Comparison of ENCODE assay signal across 25 mouse cellular contexts in genomic region chr2:30309351-30309750, GRCm38 (mm10). TPM values are rescaled to one million over a fixed set of nuclear protein-coding genes. Genes with fewer than 3 reads are reported as not detected.
DNase-seq lines count a peak whose midpoint lies in the region; ATAC-seq and TF ChIP-seq lines count a peak whose summit lies in the region.
"Had no signal": no experiment of that assay in that cellular context is flagged by ENCODE, and none has a peak within 500 bp of the region (broad histone marks: within the 10 kb centered on the region; RNA-seq: fewer than 3 reads in every experiment).

No protein-coding gene starts in this region.

- 46% methylated on average over 3 of the region's 3 CpGs for WGBS in liver, embryonic 13.5 days (ENCODE audit: insufficient replicate concordance)
- 60% methylated on average over 3 of the region's 3 CpGs for WGBS in liver, embryonic 11.5 days
- 32% methylated on average over 3 of the region's 3 CpGs for WGBS in liver, embryonic 14.5 days (ENCODE audit: insufficient replicate concordance)

- H3K36me3 ChIP-seq in liver, embryonic 13.5 days = peaks cover 96% of the 10 kb centered on the region
- H3K36me3 ChIP-seq in liver, embryonic 11.5 days (ENCODE audit: control insufficient read depth, insufficient read depth, low read length) = peaks cover 70% of the 10 kb centered on the region
- H3K36me3 ChIP-seq in liver, embryonic 14.5 days (replicated peaks; ENCODE audit: control insufficient read depth, insufficient read depth, low read depth) = peaks cover 81% of the 10 kb centered on the region

- ATAC-seq in liver, embryonic 13.5 days (ENCODE audit: low read depth) = peak; percentile 36
- ATAC-seq in liver, embryonic 11.5 days (replicated peaks; ENCODE audit: low FRiP score) = no peak
- peak; percentile 52; the same call in 1 of the 2 replicates for ATAC-seq in liver, embryonic 14.5 days (ENCODE audit: insufficient read depth)
- peak; percentile 93 for ATAC-seq in megakaryocyte progenitor cell, adult 5-6 weeks (replicated peaks; ENCODE audit: poor library complexity)
- ATAC-seq: activated CD4-positive, CD25-positive, alpha-beta regulatory T cell, adult 4 months; forebrain, embryonic 13.5 days; forebrain, postnatal 0 days; Patski had no signal

- H3K4me2 ChIP-seq in liver, embryonic 13.5 days = no peak overlapping the region
- no peak overlapping the region for H3K4me2 ChIP-seq in liver, embryonic 11.5 days
- no peak overlapping the region for H3K4me2 ChIP-seq in liver, embryonic 14.5 days (ENCODE audit: low read depth)
- H3K4me2 ChIP-seq: embryonic facial prominence, embryonic 12.5 days; forebrain, embryonic 13.5 days; heart, embryonic 12.5 days; hindbrain, embryonic 15.5 days had no signal

- H3K4me1 ChIP-seq in liver, embryonic 13.5 days (replicated peaks) = peaks cover 11% of the 10 kb centered on the region
- no peaks in the 10 kb centered on the region for H3K4me1 ChIP-seq in liver, embryonic 11.5 days (replicated peaks; ENCODE audit: control insufficient read depth, insufficient read depth, low read length)
- H3K4me1 ChIP-seq in liver, embryonic 14.5 days (replicated peaks; ENCODE audit: control insufficient read depth in 2 of 2, insufficient read depth in 2 of 2, low read length in 1 of 2) = no peaks in the 10 kb centered on the region
- H3K4me1 ChIP-seq: embryonic facial prominence, embryonic 12.5 days; forebrain, embryonic 13.5 days; heart, embryonic 12.5 days; hindbrain, embryonic 10.5 days; hindbrain, embryonic 15.5 days had no signal

- H3K27me3 ChIP-seq in liver, embryonic 13.5 days = no peaks in the 10 kb centered on the region
- no peaks in the 10 kb centered on the region for H3K27me3 ChIP-seq in liver, embryonic 11.5 days (replicated peaks; ENCODE audit: control insufficient read depth, insufficient read depth, low read length)
- H3K27me3 ChIP-seq in liver, embryonic 14.5 days (ENCODE audit: control insufficient read depth, insufficient read depth, low read length) = no peaks in the 10 kb centered on the region
- H3K27me3 ChIP-seq: embryonic facial prominence, embryonic 12.5 days; forebrain, embryonic 13.5 days; heart, embryonic 12.5 days; hindbrain, embryonic 15.5 days; Patski had no signal

- no peak for DNase-seq in liver, embryonic 13.5 days
- no peak for DNase-seq in liver, embryonic 11.5 days (ENCODE audit: low spot score)
- no peak for DNase-seq in liver, embryonic 14.5 days (ENCODE audit: low read depth in 3 of 3, low spot score in 3 of 3)
- DNase-seq in kidney, adult 9 months = no peak
- no peak for DNase-seq in retina, postnatal 1 day
- no peak for DNase-seq in adrenal gland, adult (ENCODE audit: inconsistent age in 2 of 2, low spot score in 1 of 2)
- DNase-seq: adrenal gland, adult 2 months; adrenal gland, postnatal 25 days; cerebellum, adult 11 months; cerebellum, adult 8-10 months; cerebellum, postnatal 14 days; embryo, embryonic 11 days; forebrain, postnatal 0 days; gastrocnemius, postnatal 14 days had no signal

- 0 out of 2 replicates have a peak, but pooled peaks have one; percentile 10 for TF ChIP-seq EP300 in liver, embryonic 14.5 days (IDR thresholded peaks at IDR 0.05; ENCODE audit: low read depth)

- TF ChIP-seq CTCF in liver, embryonic 14.5 days (IDR thresholded peaks at IDR 0.05; ENCODE audit: low read depth) = no peak

- no peaks in the 10 kb centered on the region for H3K9me3 ChIP-seq in liver, embryonic 13.5 days (replicated peaks)
- no peaks in the 10 kb centered on the region for H3K9me3 ChIP-seq in liver, embryonic 11.5 days (ENCODE audit: control insufficient read depth, low read length)
- H3K9me3 ChIP-seq in liver, embryonic 14.5 days (ENCODE audit: control insufficient read depth, low read length) = no peaks in the 10 kb centered on the region
- H3K9me3 ChIP-seq: embryonic facial prominence, embryonic 12.5 days; forebrain, embryonic 13.5 days; heart, embryonic 12.5 days; hindbrain, embryonic 10.5 days; hindbrain, embryonic 15.5 days had no signal

- 0 out of 2 replicates have a peak overlapping the region, but pooled peaks have one; percentile 16 for H3K27ac ChIP-seq in liver, embryonic 13.5 days
- H3K27ac ChIP-seq in liver, embryonic 11.5 days (ENCODE audit: low read depth, low read length) = no peak overlapping the region
- no peak overlapping the region for H3K27ac ChIP-seq in liver, embryonic 14.5 days
- H3K27ac ChIP-seq: embryonic facial prominence, embryonic 12.5 days; forebrain, embryonic 13.5 days; hindbrain, embryonic 10.5 days; hindbrain, embryonic 15.5 days had no signal

- no peak overlapping the region for H3K9ac ChIP-seq in liver, embryonic 13.5 days
- H3K9ac ChIP-seq in liver, embryonic 11.5 days (ENCODE audit: low read depth, low read length) = no peak overlapping the region
- H3K9ac ChIP-seq in liver, embryonic 14.5 days (replicated peaks) = no peak overlapping the region
- H3K9ac ChIP-seq: embryonic facial prominence, embryonic 12.5 days; forebrain, embryonic 13.5 days; forebrain, postnatal 0 days; heart, embryonic 12.5 days; hindbrain, embryonic 15.5 days had no signal

- no peak overlapping the region for H3K4me3 ChIP-seq in liver, embryonic 13.5 days (replicated peaks)
- no peak overlapping the region for H3K4me3 ChIP-seq in liver, embryonic 11.5 days (ENCODE audit: low read depth, low read length)
- no peak overlapping the region for H3K4me3 ChIP-seq in liver, embryonic 14.5 days (ENCODE audit: insufficient read depth in 1 of 2, low read depth in 2 of 2, low read length in 2 of 2)
- H3K4me3 ChIP-seq: embryonic facial prominence, embryonic 12.5 days; forebrain, embryonic 13.5 days; heart, embryonic 12.5 days; hindbrain, embryonic 10.5 days; hindbrain, embryonic 15.5 days had no signal

RNA-seq across cellular contexts. Expression of gene Nup188, which starts 23.2 kb away (rescaled TPM):
- 15.5 and 20.0 TPM in 2 replicates for polyA plus RNA-seq in liver, embryonic 13.5 days (2015; fragmentation: Nextera tagmentation; extraction: Ambion mirVana)
- polyA plus RNA-seq in liver, embryonic 11.5 days (2014; fragmentation: Nextera tagmentation; extraction: Ambion mirVana) = 60.1 and 64.5 TPM in 2 replicates
- polyA plus RNA-seq in liver, embryonic 14.5 days (2012; rRNA removed) = 15.7 and 16.1 TPM in 2 replicates
- 19.1 and 20.8 TPM in 2 replicates for polyA plus RNA-seq in liver, embryonic 14.5 days (2014; fragmentation: Nextera tagmentation; extraction: Ambion mirVana)
- total RNA-seq in megakaryocyte progenitor cell, adult 5-6 weeks (2015) = 34.3 and 35.8 TPM in 2 replicates
- total RNA-seq in megakaryocyte progenitor cell, adult 5-6 weeks (2017) = 21.6 and 21.7 TPM in 2 replicates

RNA-seq across cellular contexts. Expression of gene Dolk, which starts 23.2 kb away (rescaled TPM):
- 14.0 and 14.4 TPM in 2 replicates for polyA plus RNA-seq in liver, embryonic 13.5 days (2015; fragmentation: Nextera tagmentation; extraction: Ambion mirVana)
- 24.2 and 25.6 TPM in 2 replicates for polyA plus RNA-seq in liver, embryonic 11.5 days (2014; fragmentation: Nextera tagmentation; extraction: Ambion mirVana)
- 4.6 and 5.1 TPM in 2 replicates for polyA plus RNA-seq in liver, embryonic 14.5 days (2012; rRNA removed)
- 10.9 and 11.4 TPM in 2 replicates for polyA plus RNA-seq in liver, embryonic 14.5 days (2014; fragmentation: Nextera tagmentation; extraction: Ambion mirVana)
- total RNA-seq in megakaryocyte progenitor cell, adult 5-6 weeks (2015) = 5.9 TPM in 2 replicates
- 9.3 and 14.1 TPM in 2 replicates for total RNA-seq in megakaryocyte progenitor cell, adult 5-6 weeks (2017)

RNA-seq across cellular contexts. Expression of gene Gm28038, which starts 28.5 kb away (rescaled TPM):
- 0.82 TPM in 1 of 2 replicates, not detected in the other for polyA plus RNA-seq in liver, embryonic 13.5 days (2015; fragmentation: Nextera tagmentation; extraction: Ambion mirVana)
- polyA plus RNA-seq in liver, embryonic 11.5 days (2014; fragmentation: Nextera tagmentation; extraction: Ambion mirVana) = not detected in 2 replicates
- not detected in 2 replicates for polyA plus RNA-seq in liver, embryonic 14.5 days (2012; rRNA removed)
- polyA plus RNA-seq in liver, embryonic 14.5 days (2014; fragmentation: Nextera tagmentation; extraction: Ambion mirVana) = not detected in 2 replicates
- total RNA-seq in megakaryocyte progenitor cell, adult 5-6 weeks (2015) = not detected in 2 replicates
- total RNA-seq in megakaryocyte progenitor cell, adult 5-6 weeks (2017) = not detected in 2 replicates
- total RNA-seq: adrenal gland, adult 2 months; adrenal gland, postnatal 25 days; common myeloid progenitor, adult 5-6 weeks had no signal
- polyA plus RNA-seq: activated CD4-positive, CD25-positive, alpha-beta regulatory T cell, adult 4 months; adrenal gland, adult 2 months; embryonic facial prominence, embryonic 12.5 days; forebrain, embryonic 13.5 days; forebrain, postnatal 0 days; gonadal fat pad, adult 2 months; heart, embryonic 12.5 days; heart, embryonic 16.5 days; hindbrain, embryonic 10.5 days; hindbrain, embryonic 15.5 days; Patski had no signal

RNA-seq across cellular contexts. Expression of gene Phyhd1, which starts 43.3 kb away (rescaled TPM):
- polyA plus RNA-seq in liver, embryonic 13.5 days (2015; fragmentation: Nextera tagmentation; extraction: Ambion mirVana) = 8.1 and 8.9 TPM in 2 replicates
- 10.5 and 11.7 TPM in 2 replicates for polyA plus RNA-seq in liver, embryonic 11.5 days (2014; fragmentation: Nextera tagmentation; extraction: Ambion mirVana)
- 15.9 and 18.1 TPM in 2 replicates for polyA plus RNA-seq in liver, embryonic 14.5 days (2012; rRNA removed)
- 9.8 and 10.3 TPM in 2 replicates for polyA plus RNA-seq in liver, embryonic 14.5 days (2014; fragmentation: Nextera tagmentation; extraction: Ambion mirVana)
- total RNA-seq in megakaryocyte progenitor cell, adult 5-6 weeks (2015) = 0.35 and 0.64 TPM in 2 replicates
- total RNA-seq in megakaryocyte progenitor cell, adult 5-6 weeks (2017) = 0.88 and 2.8 TPM in 2 replicates

RNA-seq across cellular contexts. Expression of gene Sh3glb2, which starts 49.8 kb away (rescaled TPM):
- 20.9 and 21.3 TPM in 2 replicates for polyA plus RNA-seq in liver, embryonic 13.5 days (2015; fragmentation: Nextera tagmentation; extraction: Ambion mirVana)
- 44.0 and 48.9 TPM in 2 replicates for polyA plus RNA-seq in liver, embryonic 11.5 days (2014; fragmentation: Nextera tagmentation; extraction: Ambion mirVana)
- polyA plus RNA-seq in liver, embryonic 14.5 days (2012; rRNA removed) = 22.2 and 23.1 TPM in 2 replicates
- 13.6 and 15.4 TPM in 2 replicates for polyA plus RNA-seq in liver, embryonic 14.5 days (2014; fragmentation: Nextera tagmentation; extraction: Ambion mirVana)
- 16.1 and 16.7 TPM in 2 replicates for total RNA-seq in megakaryocyte progenitor cell, adult 5-6 weeks (2015)
- 23.4 and 24.8 TPM in 2 replicates for total RNA-seq in megakaryocyte progenitor cell, adult 5-6 weeks (2017)
